8 mouse cellular contexts compared by ENCODE assay signal in genomic region chr17:56585171-56585821, GRCm38 (mm10). TPM values are rescaled to one million over a fixed set of nuclear protein-coding genes. Genes with fewer than 3 reads are reported as not detected.
A peak's percentile ranks its signal among the peaks of the same experiment; 100 is the strongest.
DNase-seq lines count a peak whose midpoint lies in the region; ATAC-seq lines count a peak whose summit lies in the region.

No protein-coding gene starts in this region.

- H3K27me3 ChIP-seq in forebrain, embryonic 13.5 days: no peaks in the 10 kb centered on the region
- no peaks in the 10 kb centered on the region for H3K27me3 ChIP-seq in hindbrain, embryonic 15.5 days
- no peaks in the 10 kb centered on the region for H3K27me3 ChIP-seq in liver, embryonic 15.5 days

- peak overlapping the region; percentile 83 for H3K9ac ChIP-seq in forebrain, embryonic 13.5 days
- H3K9ac ChIP-seq in hindbrain, embryonic 15.5 days: peak overlapping the region; percentile 92
- H3K9ac ChIP-seq in liver, embryonic 15.5 days: peak overlapping the region; percentile 90

- H3K9me3 ChIP-seq in forebrain, embryonic 13.5 days (replicated peaks): no peaks in the 10 kb centered on the region
- no peaks in the 10 kb centered on the region for H3K9me3 ChIP-seq in hindbrain, embryonic 15.5 days
- H3K9me3 ChIP-seq in liver, embryonic 15.5 days (replicated peaks): no peaks in the 10 kb centered on the region

- H3K36me3 ChIP-seq in forebrain, embryonic 13.5 days (ENCODE audit: poor library complexity, severe bottlenecking): peaks cover 69% of the 10 kb centered on the region
- peaks cover 42% of the 10 kb centered on the region for H3K36me3 ChIP-seq in hindbrain, embryonic 15.5 days
- H3K36me3 ChIP-seq in liver, embryonic 15.5 days (replicated peaks): peaks cover 71% of the 10 kb centered on the region

- ATAC-seq in forebrain, embryonic 13.5 days: peak; percentile 25
- ATAC-seq in hindbrain, embryonic 15.5 days (ENCODE audit: low FRiP score, low read depth): peak; percentile 20; the same call in 1 of the 2 replicates
- peak; percentile 10; the same call in 1 of the 2 replicates for ATAC-seq in liver, embryonic 15.5 days (ENCODE audit: insufficient read depth)

- H3K4me2 ChIP-seq in forebrain, embryonic 13.5 days: peak overlapping the region; percentile 92
- H3K4me2 ChIP-seq in hindbrain, embryonic 15.5 days: peak overlapping the region; percentile 87
- H3K4me2 ChIP-seq in liver, embryonic 15.5 days: peak overlapping the region; percentile 88

- peak; percentile 44 for DNase-seq in kidney, adult 9 months
- no peak for DNase-seq in kidney, adult 11 months
- peak; percentile 65 for DNase-seq in adrenal gland, postnatal 14 days
- DNase-seq in neural tube, embryonic 10.5 days (ENCODE audit: extremely low spot score, low spot score): peak; percentile 64
- DNase-seq in testis, postnatal 10 days (ENCODE audit: low spot score): peak; percentile 73

- peak overlapping the region; percentile 61 for H3K4me3 ChIP-seq in forebrain, embryonic 13.5 days
- peak overlapping the region; percentile 96 for H3K4me3 ChIP-seq in hindbrain, embryonic 15.5 days
- peak overlapping the region; percentile 95 for H3K4me3 ChIP-seq in liver, embryonic 15.5 days (replicated peaks)

- peaks cover 63% of the 10 kb centered on the region for H3K4me1 ChIP-seq in forebrain, embryonic 13.5 days
- H3K4me1 ChIP-seq in hindbrain, embryonic 15.5 days (replicated peaks): peaks cover 62% of the 10 kb centered on the region
- H3K4me1 ChIP-seq in liver, embryonic 15.5 days (replicated peaks): peaks cover 62% of the 10 kb centered on the region

- H3K27ac ChIP-seq in forebrain, embryonic 13.5 days: peak overlapping the region; percentile 92
- peak overlapping the region; percentile 95 for H3K27ac ChIP-seq in hindbrain, embryonic 15.5 days (replicated peaks)
- H3K27ac ChIP-seq in liver, embryonic 15.5 days (replicated peaks): peak overlapping the region; percentile 99

- under 1% methylated on average over 61 of the region's 61 CpGs for WGBS in forebrain, embryonic 13.5 days
- WGBS in hindbrain, embryonic 15.5 days: under 1% methylated on average over 61 of the region's 61 CpGs
- WGBS in liver, embryonic 15.5 days (ENCODE audit: insufficient replicate concordance): under 1% methylated on average over 61 of the region's 61 CpGs

RNA-seq across cellular contexts. Expression of gene Safb, which starts 0.7 kb away (rescaled TPM):
- total RNA-seq in adrenal gland, postnatal 14 days (2021): 104 and 121 TPM in 2 replicates
- 126 and 135 TPM in 2 replicates for polyA plus RNA-seq in forebrain, embryonic 13.5 days (2015; fragmentation: Nextera tagmentation; extraction: Ambion mirVana)
- 105 and 116 TPM in 2 replicates for polyA plus RNA-seq in hindbrain, embryonic 15.5 days (2015; fragmentation: Nextera tagmentation; extraction: Ambion mirVana)
- 36.3 and 40.4 TPM in 2 replicates for polyA plus RNA-seq in liver, embryonic 15.5 days (2015; fragmentation: Nextera tagmentation; extraction: Ambion mirVana)

RNA-seq across cellular contexts. Expression of gene Safb2, which starts 0.9 kb away (rescaled TPM):
- 112 and 141 TPM in 2 replicates for total RNA-seq in adrenal gland, postnatal 14 days (2021)
- 77.9 and 84.3 TPM in 2 replicates for polyA plus RNA-seq in forebrain, embryonic 13.5 days (2015; fragmentation: Nextera tagmentation; extraction: Ambion mirVana)
- polyA plus RNA-seq in hindbrain, embryonic 15.5 days (2015; fragmentation: Nextera tagmentation; extraction: Ambion mirVana): 71.4 and 81.2 TPM in 2 replicates
- 31.2 and 34.8 TPM in 2 replicates for polyA plus RNA-seq in liver, embryonic 15.5 days (2015; fragmentation: Nextera tagmentation; extraction: Ambion mirVana)

RNA-seq across cellular contexts. Expression of gene 2410015M20Rik, which starts 24.3 kb away (rescaled TPM):
- total RNA-seq in adrenal gland, postnatal 14 days (2021): 450 and 452 TPM in 2 replicates
- 212 and 224 TPM in 2 replicates for polyA plus RNA-seq in forebrain, embryonic 13.5 days (2015; fragmentation: Nextera tagmentation; extraction: Ambion mirVana)
- 180 and 193 TPM in 2 replicates for polyA plus RNA-seq in hindbrain, embryonic 15.5 days (2015; fragmentation: Nextera tagmentation; extraction: Ambion mirVana)
- 125 and 143 TPM in 2 replicates for polyA plus RNA-seq in liver, embryonic 15.5 days (2015; fragmentation: Nextera tagmentation; extraction: Ambion mirVana)

RNA-seq across cellular contexts. Expression of gene Rpl36, which starts 27.9 kb away (rescaled TPM):
- 845 and 964 TPM in 2 replicates for total RNA-seq in adrenal gland, postnatal 14 days (2021)
- polyA plus RNA-seq in forebrain, embryonic 13.5 days (2015; fragmentation: Nextera tagmentation; extraction: Ambion mirVana): 1,314 and 1,523 TPM in 2 replicates
- 939 and 1,057 TPM in 2 replicates for polyA plus RNA-seq in hindbrain, embryonic 15.5 days (2015; fragmentation: Nextera tagmentation; extraction: Ambion mirVana)
- 745 and 882 TPM in 2 replicates for polyA plus RNA-seq in liver, embryonic 15.5 days (2015; fragmentation: Nextera tagmentation; extraction: Ambion mirVana)

RNA-seq across cellular contexts. Expression of gene Gm20219, which starts 31.1 kb away (rescaled TPM):
- 0.70 and 1.3 TPM in 2 replicates for total RNA-seq in adrenal gland, postnatal 14 days (2021)
- polyA plus RNA-seq in forebrain, embryonic 13.5 days (2015; fragmentation: Nextera tagmentation; extraction: Ambion mirVana): 1.2 and 1.7 TPM in 2 replicates
- polyA plus RNA-seq in hindbrain, embryonic 15.5 days (2015; fragmentation: Nextera tagmentation; extraction: Ambion mirVana): 0.46 and 1.3 TPM in 2 replicates
- 0.12 and 0.15 TPM in 2 replicates for polyA plus RNA-seq in liver, embryonic 15.5 days (2015; fragmentation: Nextera tagmentation; extraction: Ambion mirVana)
